Mouse (Mus musculus): ENCODE data around the gene Hspa4. TPM values are rescaled to one million over a fixed set of nuclear protein-coding genes. Genes with fewer than 3 reads are reported as not detected.
"Not testable (repeated sequence)": the region's sequence is repeated elsewhere in the genome, so short reads cannot be mapped to it uniquely, and the experiment has no call there.

Gene Hspa4
- 36.5 and 48.7 TPM in 2 replicates for total RNA-seq (2015; ENCODE audit: low replicate concordance)
- total RNA-seq (2017; ENCODE audit: low replicate concordance): 101 and 152 TPM in 2 replicates

GRCm38 (mm10) chr11:53300330-53301166, at the start of gene Hspa4:
Gene Hspa4 (minus strand): TSS chr11:53300457.
- peak; percentile 96 for ATAC-seq (replicated peaks; ENCODE audit: low FRiP score, poor library complexity, severe bottlenecking)

- ATAC-seq (replicated peaks; ENCODE audit: low FRiP score, poor library complexity, severe bottlenecking): no peak
Measured at GRCm38 (mm10) chr11:53345738-53346137, 45.5 kb upstream of the Hspa4 start.

GRCm38 (mm10) chr11:53345328-53345727, 45.1 kb upstream of the Hspa4 start:
- no peak for ATAC-seq (replicated peaks; ENCODE audit: low FRiP score, poor library complexity, severe bottlenecking)

GRCm38 (mm10) chr11:53342711-53343110, 42.5 kb upstream of the Hspa4 start:
- no peak for ATAC-seq (replicated peaks; ENCODE audit: low FRiP score, poor library complexity, severe bottlenecking)

- ATAC-seq (replicated peaks; ENCODE audit: low FRiP score, poor library complexity, severe bottlenecking): not testable (repeated sequence)
Measured at GRCm38 (mm10) chr11:53341019-53341418, 40.8 kb upstream of the Hspa4 start.

- no peak for ATAC-seq (replicated peaks; ENCODE audit: low FRiP score, poor library complexity, severe bottlenecking)
Measured at GRCm38 (mm10) chr11:53337684-53338083, 37.4 kb upstream of the Hspa4 start.

- no peak for ATAC-seq (replicated peaks; ENCODE audit: low FRiP score, poor library complexity, severe bottlenecking)
Measured at GRCm38 (mm10) chr11:53336924-53337323, 36.7 kb upstream of the Hspa4 start.

- ATAC-seq (replicated peaks; ENCODE audit: low FRiP score, poor library complexity, severe bottlenecking): no peak
Measured at GRCm38 (mm10) chr11:53336182-53336571, 35.9 kb upstream of the Hspa4 start.

GRCm38 (mm10) chr11:53335505-53336181, 35.4 kb upstream of the Hspa4 start:
- ATAC-seq (replicated peaks; ENCODE audit: low FRiP score, poor library complexity, severe bottlenecking): no peak

- ATAC-seq (replicated peaks; ENCODE audit: low FRiP score, poor library complexity, severe bottlenecking): no peak
Measured at GRCm38 (mm10) chr11:53332076-53332680, 31.9 kb upstream of the Hspa4 start.

GRCm38 (mm10) chr11:53331121-53331520, 30.9 kb upstream of the Hspa4 start:
- no peak for ATAC-seq (replicated peaks; ENCODE audit: low FRiP score, poor library complexity, severe bottlenecking)

GRCm38 (mm10) chr11:53330325-53330724, 30.1 kb upstream of the Hspa4 start:
- ATAC-seq (replicated peaks; ENCODE audit: low FRiP score, poor library complexity, severe bottlenecking): no peak

GRCm38 (mm10) chr11:53324512-53324968, 24.3 kb upstream of the Hspa4 start, which contains the start of gene Zcchc10:
Gene Zcchc10 (plus strand): TSS chr11:53324679.
- peak; percentile 100 for ATAC-seq (replicated peaks; ENCODE audit: low FRiP score, poor library complexity, severe bottlenecking)

- ATAC-seq (replicated peaks; ENCODE audit: low FRiP score, poor library complexity, severe bottlenecking): not testable (repeated sequence)
Measured at GRCm38 (mm10) chr11:53319867-53320266, 19.6 kb upstream of the Hspa4 start.

GRCm38 (mm10) chr11:53318568-53318967, 18.3 kb upstream of the Hspa4 start:
- not testable (repeated sequence) for ATAC-seq (replicated peaks; ENCODE audit: low FRiP score, poor library complexity, severe bottlenecking)

- no peak for ATAC-seq (replicated peaks; ENCODE audit: low FRiP score, poor library complexity, severe bottlenecking)
Measured at GRCm38 (mm10) chr11:53318041-53318440, 17.8 kb upstream of the Hspa4 start.

- no peak for ATAC-seq (replicated peaks; ENCODE audit: low FRiP score, poor library complexity, severe bottlenecking)
Measured at GRCm38 (mm10) chr11:53316996-53317395, 16.7 kb upstream of the Hspa4 start.

- ATAC-seq (replicated peaks; ENCODE audit: low FRiP score, poor library complexity, severe bottlenecking): no peak
Measured at GRCm38 (mm10) chr11:53314770-53315173, 14.5 kb upstream of the Hspa4 start.

- ATAC-seq (replicated peaks; ENCODE audit: low FRiP score, poor library complexity, severe bottlenecking): not testable (repeated sequence)
Measured at GRCm38 (mm10) chr11:53312823-53313222, 12.6 kb upstream of the Hspa4 start.

GRCm38 (mm10) chr11:53311385-53311784, 11.1 kb upstream of the Hspa4 start:
- ATAC-seq (replicated peaks; ENCODE audit: low FRiP score, poor library complexity, severe bottlenecking): no peak
